Mouse (Mus musculus) forebrain, embryonic 16.5 days (tissue): ENCODE data around the gene Tnnt1. TPM values are rescaled to one million over a fixed set of nuclear protein-coding genes. Genes with fewer than 3 reads are reported as not detected.

Source experiments
- ATAC-seq: fragments of 200-750 bp; cut with Nextera tagmentation; 2 replicates; pipeline ENCODE4 v1.8.0; 2017; ENCODE audit warnings: mild to moderate bottlenecking, moderate library complexity
- H3K27ac ChIP-seq: fragments of 300-500 bp; sonication (generic); 2 replicates; pipeline ENCODE4 v1.5.1; 2014; ENCODE audit warnings: low read length, control low read depth
- H3K27me3 ChIP-seq: fragments of 300-500 bp; sonication (generic); replicated peaks from 2 replicates; pipeline ENCODE4 v1.6.1; 2014; ENCODE audit warnings: low read length; ENCODE audit not compliant: control insufficient read depth, insufficient read depth
- H3K36me3 ChIP-seq: fragments of 300-500 bp; sonication (generic); 2 replicates; pipeline ENCODE4 v1.6.1; 2014; ENCODE audit not compliant: control insufficient read depth, insufficient read depth
- H3K4me1 ChIP-seq: fragments of 300-500 bp; sonication (generic); replicated peaks from 2 replicates; pipeline ENCODE4 v1.6.1; 2014; ENCODE audit warnings: low read length; ENCODE audit not compliant: control insufficient read depth, insufficient read depth
- H3K4me2 ChIP-seq: fragments of 300-500 bp; sonication (generic); 2 replicates; pipeline ENCODE4 v1.6.1; 2014; ENCODE audit warnings: mild to moderate bottlenecking, low read length, control low read depth
- H3K4me3 ChIP-seq: fragments of 300-500 bp; sonication (generic); replicated peaks from 2 replicates; pipeline ENCODE4 v1.5.1; 2014; ENCODE audit warnings: mild to moderate bottlenecking, low read length, control low read depth
- H3K9ac ChIP-seq: fragments of 300-500 bp; sonication (generic); replicated peaks from 2 replicates; pipeline ENCODE4 v1.6.1; 2014; ENCODE audit warnings: low read depth, low read length, control low read depth
- H3K9me3 ChIP-seq: fragments of 300-500 bp; sonication (generic); 2 replicates; pipeline ENCODE4 v1.6.1; 2016; ENCODE audit warnings: low read length; ENCODE audit not compliant: control insufficient read depth
- WGBS: fragments of 180-500 bp; shearing (Covaris S2); extraction: QIAGEN DNeasy Blood & Tissue Kit; methylation state at CpG from one replicate; pipeline ENCODE4 v1.1.7; 2014; 5-methylcytosine and 5-hydroxymethylcytosine counted together
- polyA plus RNA-seq: library from polyadenylated mRNA; unstranded; fragments of >200 nt; fragmentation: Nextera tagmentation; extraction: Ambion mirVana; gene quantifications from 2 replicates; pipeline ENCODE4 v1.2.1, GENCODE M21; 2015

The Tnnt1 gene
- polyA plus RNA-seq, 1 experiment from 2014 or later, result 2.6 TPM

DNA sequence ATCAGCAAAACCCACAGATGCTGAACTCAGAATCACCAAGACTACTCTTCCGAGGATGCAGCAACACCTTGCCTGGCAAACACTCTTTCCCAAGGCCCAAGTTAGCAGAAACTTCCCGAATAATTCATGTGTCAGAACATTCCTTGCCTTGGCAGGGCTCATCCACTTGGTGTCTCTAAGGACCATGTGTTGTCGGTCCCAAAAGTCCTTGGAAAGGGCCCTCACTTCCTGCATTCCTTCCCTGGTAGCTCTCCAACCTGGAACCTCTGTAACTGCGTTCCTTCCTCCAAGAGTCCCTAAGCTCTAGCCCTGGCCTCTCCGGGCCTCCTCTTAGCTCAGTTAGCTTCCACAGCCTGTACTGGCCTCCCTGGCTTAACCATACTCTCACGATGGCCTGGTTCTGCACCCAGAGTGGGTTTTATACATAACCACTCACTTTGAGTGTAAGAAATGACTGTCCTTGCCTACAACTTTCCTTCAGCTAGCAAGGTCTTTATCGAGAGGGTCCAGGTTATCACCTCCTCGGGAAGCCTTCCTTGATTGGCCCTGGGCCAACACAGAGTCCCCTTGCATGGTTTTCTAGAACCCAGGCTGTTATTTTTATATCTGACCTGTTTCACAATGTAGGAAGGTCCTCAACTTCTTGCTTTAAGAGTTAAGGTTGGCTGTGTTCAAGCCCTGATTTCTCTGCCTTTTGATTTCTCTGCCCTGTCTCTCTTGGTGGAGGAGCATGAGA, 4.5 kb downstream of the Tnnt1 start:
- no peak overlapping the region for H3K9ac ChIP-seq
- 77% methylated on average over 8 of the region's 8 CpGs for WGBS

DNA sequence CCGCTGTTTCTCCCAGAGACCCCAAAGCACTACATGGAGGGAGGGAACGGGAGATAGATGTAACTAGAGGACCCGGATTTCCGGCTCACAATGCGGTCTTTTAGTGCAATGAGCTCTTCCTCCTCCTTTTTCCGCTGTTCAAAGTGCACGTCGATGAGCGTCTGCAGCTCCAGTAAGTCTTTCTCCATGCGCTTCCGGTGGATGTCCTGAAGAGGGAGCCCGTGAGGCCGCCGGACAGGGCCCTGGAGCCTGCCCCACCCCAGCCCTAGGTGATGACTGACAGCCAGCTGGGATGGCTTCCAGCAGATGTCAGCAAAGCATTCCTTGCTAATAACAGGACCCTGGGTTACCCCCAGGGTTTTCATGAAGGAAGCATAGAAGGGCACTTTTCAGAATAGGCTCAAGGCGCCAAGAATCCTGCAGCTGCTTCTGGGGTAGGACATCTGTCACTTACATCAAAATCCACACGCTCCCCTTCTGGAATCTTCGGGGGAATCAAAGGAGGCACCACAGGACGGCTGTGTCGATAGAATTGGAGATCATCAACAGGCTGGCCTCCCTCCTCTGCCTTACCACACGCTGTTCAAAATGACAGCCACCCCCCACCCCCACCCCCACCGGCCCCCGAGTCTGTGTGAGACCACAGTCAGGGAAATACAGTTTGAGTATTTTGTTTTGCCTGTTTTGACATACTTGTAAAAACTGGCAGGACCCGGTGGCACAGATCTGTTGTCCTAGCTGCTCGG, 6.1 kb downstream of the Tnnt1 start:
- peak; percentile 63 for ATAC-seq
- no peaks in the 10 kb centered on the region for H3K4me1 ChIP-seq
- H3K9ac ChIP-seq, result no peak overlapping the region
- no peaks in the 10 kb centered on the region for H3K36me3 ChIP-seq
- no peak overlapping the region for H3K4me2 ChIP-seq
- no peak overlapping the region for H3K27ac ChIP-seq
- 8% methylated on average over 24 of the region's 24 CpGs for WGBS
- 0 out of 2 replicates have a peak, but pooled peaks cover 2% of the 10 kb centered on the region for H3K27me3 ChIP-seq
- no peaks in the 10 kb centered on the region for H3K9me3 ChIP-seq
- no peak overlapping the region for H3K4me3 ChIP-seq

More for the DNA sequence above, 4.5 kb downstream of the Tnnt1 start:
- Histone ChIP-seq H3K4me2 (no peak overlapping the region), H3K27me3 (0 out of 2 replicates have a peak, but pooled peaks cover 2% of the 10 kb centered on the region), H3K27ac (no peak overlapping the region), H3K36me3 (no peaks in the 10 kb centered on the region), H3K4me3 (no peak overlapping the region), H3K4me1 (no peaks in the 10 kb centered on the region), H3K9me3 (no peaks in the 10 kb centered on the region)
- no peak for ATAC-seq

DNA sequence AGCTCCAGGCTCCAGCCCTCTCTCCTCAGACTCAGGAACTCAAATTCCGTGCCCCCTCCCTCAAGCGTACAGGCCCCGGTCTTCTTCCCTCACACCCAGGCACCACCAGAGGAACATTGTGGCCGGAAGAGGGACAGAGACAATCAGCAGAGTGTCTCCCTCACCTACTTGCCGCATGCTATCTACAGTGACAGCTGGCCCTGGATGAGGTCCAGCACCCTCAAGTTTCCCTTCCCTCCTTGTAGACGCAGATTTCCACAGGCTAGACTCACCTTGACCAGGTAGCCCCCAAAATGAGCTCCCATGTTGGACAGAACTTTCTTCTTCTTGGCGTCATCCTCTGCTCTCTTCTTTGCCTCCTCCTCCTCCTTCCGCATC, 7.5 kb downstream of the Tnnt1 start:
- H3K9ac ChIP-seq, result no peak overlapping the region
- H3K4me2 ChIP-seq, result no peak overlapping the region
- 88% methylated on average over 8 of the region's 8 CpGs for WGBS
- H3K4me3 ChIP-seq, result no peak overlapping the region
- ATAC-seq, result no peak
- H3K4me1 ChIP-seq, result no peaks in the 10 kb centered on the region
- no peaks in the 10 kb centered on the region for H3K36me3 ChIP-seq
- 0 out of 2 replicates have a peak, but pooled peaks cover 2% of the 10 kb centered on the region for H3K27me3 ChIP-seq
- no peaks in the 10 kb centered on the region for H3K9me3 ChIP-seq
- H3K27ac ChIP-seq, result no peak overlapping the region

DNA sequence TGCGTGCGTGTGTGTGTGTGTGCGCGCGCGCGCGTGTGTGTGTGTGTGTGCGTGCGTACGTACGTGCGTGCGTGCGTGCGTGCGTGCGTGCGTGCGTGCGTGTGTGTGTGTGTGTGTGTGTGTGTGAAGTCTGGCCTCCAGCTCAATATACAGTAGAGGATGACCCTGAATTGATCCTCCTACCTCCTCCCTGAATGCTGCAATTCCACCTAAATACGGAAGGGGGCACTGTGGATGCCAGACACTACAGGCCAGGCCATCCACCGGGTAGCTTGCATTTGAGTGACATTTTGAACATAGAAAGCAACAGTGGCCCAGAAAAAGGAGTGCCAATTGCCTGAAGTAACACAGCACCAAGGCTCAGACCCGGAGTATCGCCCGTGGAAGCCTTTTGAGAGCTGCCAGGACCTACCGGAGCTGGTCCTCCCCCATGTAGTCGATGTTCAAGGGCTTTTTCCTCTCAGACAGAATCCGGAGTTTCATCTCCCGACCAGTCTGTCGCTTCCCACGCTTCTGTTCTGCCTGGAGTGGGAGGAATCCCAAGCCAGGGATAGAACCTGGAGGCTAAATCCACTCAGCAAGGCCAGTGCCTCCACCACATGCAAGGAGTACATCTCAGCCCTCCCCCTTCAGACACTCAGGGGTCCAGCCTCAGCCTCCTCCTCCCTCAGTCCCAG, 8.0 kb downstream of the Tnnt1 start:
- Histone ChIP-seq H3K36me3 (no peaks in the 10 kb centered on the region), H3K4me2 (no peak overlapping the region), H3K9me3 (no peaks in the 10 kb centered on the region), H3K9ac (no peak overlapping the region), H3K4me3 (no peak overlapping the region), H3K27me3 (0 out of 2 replicates have a peak, but pooled peaks cover 2% of the 10 kb centered on the region), H3K27ac (no peak overlapping the region), H3K4me1 (no peaks in the 10 kb centered on the region)
- 83% methylated on average over 23 of the region's 32 CpGs for WGBS
- no peak for ATAC-seq

DNA sequence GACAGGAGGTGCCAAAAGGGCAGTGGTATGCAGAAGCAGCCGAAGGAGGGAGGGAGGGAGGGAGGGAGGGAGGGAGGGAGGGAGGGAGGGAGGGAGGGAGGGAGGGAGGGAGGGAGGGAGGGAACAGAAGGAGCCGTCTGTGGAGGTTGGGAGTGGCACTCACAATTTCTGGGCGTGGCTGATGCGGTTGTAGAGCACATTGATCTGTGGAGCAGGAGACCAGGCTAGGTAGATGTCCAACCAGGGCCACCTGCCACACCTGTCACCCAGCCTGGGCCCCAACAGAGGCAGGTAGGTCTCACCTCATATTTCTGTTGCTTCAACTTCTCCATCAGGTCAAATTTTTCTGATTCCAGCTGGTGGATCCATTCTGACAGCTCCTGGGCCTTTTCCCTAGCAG, 9.0 kb downstream of the Tnnt1 start:
- Histone ChIP-seq H3K27ac (no peak overlapping the region), H3K9me3 (no peaks in the 10 kb centered on the region), H3K4me1 (no peaks in the 10 kb centered on the region), H3K9ac (no peak overlapping the region), H3K27me3 (0 out of 2 replicates have a peak, but pooled peaks cover 2% of the 10 kb centered on the region), H3K4me3 (no peak overlapping the region), H3K36me3 (no peaks in the 10 kb centered on the region), H3K4me2 (no peak overlapping the region)
- WGBS, result 76% methylated on average over 3 of the region's 4 CpGs
- ATAC-seq, result no peak

DNA sequence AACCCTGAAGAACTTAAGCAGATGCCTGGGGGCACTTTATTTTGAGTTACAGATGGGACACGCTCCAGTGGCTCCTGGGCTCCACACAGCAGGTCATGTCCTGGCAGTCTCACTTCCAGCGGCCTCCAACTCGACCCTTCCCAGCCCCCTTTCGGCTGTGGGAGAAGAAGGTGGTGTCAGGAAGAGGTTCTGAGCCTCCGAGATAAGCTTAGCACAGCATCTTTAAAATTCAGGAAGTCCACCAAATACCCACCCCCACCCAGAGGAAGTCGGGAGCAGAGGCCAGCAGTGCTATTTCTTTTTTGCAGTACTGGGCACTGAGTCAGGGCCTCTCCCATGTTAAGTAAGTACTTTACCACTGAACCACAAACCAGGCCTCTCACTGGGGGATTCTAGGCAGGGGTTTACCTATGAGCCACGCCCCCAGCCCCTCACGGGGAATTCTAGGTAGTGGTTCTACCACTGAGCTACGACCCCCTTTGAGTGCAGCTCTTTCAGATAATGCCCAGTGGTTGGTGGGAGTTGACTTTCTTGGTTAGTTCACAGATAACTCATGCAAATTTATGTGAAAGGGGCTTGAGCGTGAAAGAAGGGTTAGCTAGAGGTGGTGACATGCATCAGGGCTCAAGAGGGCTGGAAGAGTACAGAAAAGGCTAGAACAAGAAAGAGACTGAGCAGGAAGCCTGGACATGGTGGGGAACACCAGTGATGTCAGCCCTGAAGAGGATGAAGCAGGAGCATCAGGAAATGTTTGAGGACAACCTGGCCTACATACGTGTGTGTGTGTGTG, 11.3 kb downstream of the Tnnt1 start:
- Histone ChIP-seq H3K4me3 (no peak overlapping the region), H3K9me3 (no peaks in the 10 kb centered on the region), H3K4me2 (no peak overlapping the region), H3K4me1 (peaks cover 9% of the 10 kb centered on the region), H3K27me3 (0 out of 2 replicates have a peak, but pooled peaks cover 2% of the 10 kb centered on the region), H3K9ac (no peak overlapping the region), H3K36me3 (no peaks in the 10 kb centered on the region), H3K27ac (no peak overlapping the region)
- WGBS, result 70% methylated on average over 11 of the region's 11 CpGs
- no peak for ATAC-seq

DNA sequence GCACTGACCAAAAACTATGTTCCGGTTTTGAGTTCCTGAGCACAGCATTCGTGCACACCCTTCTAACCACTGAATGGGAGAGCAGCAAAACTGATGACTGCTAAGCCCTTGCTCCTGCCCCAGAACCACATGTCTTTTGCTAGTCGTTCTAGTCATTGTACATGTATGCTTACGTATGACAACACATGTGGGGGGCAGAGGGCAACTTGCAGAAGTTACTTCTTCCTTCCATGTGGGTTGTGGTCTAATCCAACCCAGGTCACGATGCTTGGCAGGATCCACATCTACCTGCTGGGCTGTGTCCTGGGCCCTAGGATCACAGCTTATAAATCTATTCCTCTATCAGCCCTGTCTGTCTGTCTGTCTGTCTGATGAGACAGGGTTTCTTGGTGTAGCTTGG, 12.3 kb downstream of the Tnnt1 start:
- Histone ChIP-seq H3K27me3 (no peaks in the 10 kb centered on the region), H3K9me3 (no peaks in the 10 kb centered on the region), H3K36me3 (no peaks in the 10 kb centered on the region), H3K4me2 (no peak overlapping the region), H3K9ac (no peak overlapping the region), H3K27ac (no peak overlapping the region), H3K4me1 (peaks cover 19% of the 10 kb centered on the region), H3K4me3 (no peak overlapping the region)
- 82% methylated on average over 5 of the region's 5 CpGs for WGBS
- ATAC-seq, result no peak

DNA sequence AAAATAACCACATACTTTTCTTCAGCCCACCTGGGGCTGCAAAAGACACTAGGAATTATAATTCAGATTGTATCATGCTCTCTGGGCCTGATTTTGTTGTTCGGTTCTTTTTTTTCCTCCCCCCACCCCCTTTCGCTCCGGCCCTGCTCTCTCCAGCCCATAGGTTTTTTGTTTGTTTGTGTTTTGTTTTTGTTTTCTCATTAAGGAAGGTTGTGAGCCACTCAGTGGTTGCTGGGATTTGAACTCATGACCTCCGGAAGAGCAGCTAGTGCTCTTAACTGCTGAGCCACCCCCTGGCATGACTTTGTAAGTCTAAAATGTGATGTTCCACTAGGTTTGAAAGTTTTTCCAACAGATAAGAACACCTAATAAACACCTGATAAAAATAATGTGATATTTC, 13.1 kb downstream of the Tnnt1 start:
- no peaks in the 10 kb centered on the region for H3K36me3 ChIP-seq
- no peak overlapping the region for H3K27ac ChIP-seq
- 83% methylated on average over 4 of the region's 4 CpGs for WGBS
- H3K4me2 ChIP-seq, result no peak overlapping the region
- no peaks in the 10 kb centered on the region for H3K9me3 ChIP-seq
- no peaks in the 10 kb centered on the region for H3K27me3 ChIP-seq
- no peak for ATAC-seq
- peaks cover 26% of the 10 kb centered on the region for H3K4me1 ChIP-seq
- no peak overlapping the region for H3K4me3 ChIP-seq
- H3K9ac ChIP-seq, result no peak overlapping the region
